Mouse (Mus musculus) G1E (cell line): ENCODE results near the gene Vwa5b1.

Source experiments
- CTCF ChIP-seq: IDR thresholded peaks from 2 replicates; pipeline ENCODE4 v1.5.1; 2012; ENCODE audit warnings: low read depth, low read length, inconsistent platforms, mixed read lengths
- TAL1 ChIP-seq: conservative IDR thresholded peaks from 2 replicates; pipeline ENCODE4 v1.6.1; 2012; ENCODE audit warnings: low read depth, low read length, inconsistent platforms, mixed read lengths

DNA sequence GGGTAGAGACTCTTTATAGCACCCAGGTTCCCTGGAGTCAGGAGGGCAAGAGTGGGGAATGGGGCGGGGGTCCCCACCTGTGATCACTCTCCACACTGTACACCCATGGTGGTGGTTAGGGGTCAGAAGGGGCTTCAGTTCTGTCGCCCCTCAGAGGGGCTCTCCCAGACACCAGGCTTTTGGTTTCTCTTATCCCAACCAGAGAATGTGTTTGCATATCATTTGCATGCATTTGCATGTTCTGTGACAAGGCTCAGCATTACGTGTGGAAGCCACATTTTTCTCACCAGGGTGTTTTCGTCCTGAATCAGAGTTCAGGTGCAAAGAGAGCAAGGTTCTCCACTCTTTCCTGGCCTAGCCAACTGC, 97.6 kb downstream of the Vwa5b1 start:
- TF ChIP-seq CTCF = no peak
- no peak for TF ChIP-seq TAL1
